Mouse (Mus musculus) spleen, adult 2 months (tissue): ENCODE results near the gene Fam155a.

Experiments used
- CTCF ChIP-seq: fragments of 200-500 bp; IDR thresholded peaks from 2 replicates; pipeline ENCODE4 v1.5.1; 2011; ENCODE audit warnings: mild to moderate bottlenecking, inconsistent platforms; ENCODE audit not compliant: insufficient read depth, insufficient read length, insufficient replicate concordance; ENCODE audit errors: extremely low read depth
- POLR2A ChIP-seq: fragments of 200-500 bp; IDR thresholded peaks from 2 replicates; pipeline ENCODE4 v1.6.1; 2011; ENCODE audit warnings: low read depth, low read length, inconsistent platforms

DNA sequence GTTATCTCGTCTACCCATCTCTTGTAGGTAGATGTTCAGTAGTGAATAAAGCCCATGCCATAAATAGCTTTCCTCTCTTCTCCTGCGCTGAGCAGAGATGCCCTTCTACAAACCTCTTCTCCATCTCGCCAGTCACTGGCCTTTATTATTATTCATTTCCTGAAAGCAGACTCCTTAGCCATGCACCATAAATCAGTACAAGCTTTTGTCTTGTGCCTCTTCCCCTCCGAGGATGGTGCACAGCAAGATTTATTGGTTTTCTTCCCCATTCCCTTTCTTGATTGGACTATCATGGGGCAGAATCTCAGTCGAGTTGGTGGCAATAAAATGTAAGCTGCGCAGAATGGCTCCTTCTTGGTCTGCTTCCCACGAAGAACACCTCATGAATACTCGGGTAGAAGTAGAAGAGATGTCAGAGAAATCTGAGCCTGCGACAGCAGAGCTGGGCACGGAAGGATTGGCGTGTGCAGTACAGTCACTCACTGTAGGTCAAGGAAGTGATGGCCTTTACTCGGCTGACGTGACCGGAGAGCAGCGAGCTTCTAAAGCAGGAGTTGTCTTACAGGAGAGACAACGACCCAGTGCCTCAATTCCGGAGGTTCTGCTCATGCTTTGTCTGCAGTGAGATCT is 590.2 kb downstream of the Fam155a start:
- TF ChIP-seq POLR2A, result no peak
- TF ChIP-seq CTCF, result no peak
